Mouse (Mus musculus): ENCODE results near the gene Tmem150c.

DNA sequence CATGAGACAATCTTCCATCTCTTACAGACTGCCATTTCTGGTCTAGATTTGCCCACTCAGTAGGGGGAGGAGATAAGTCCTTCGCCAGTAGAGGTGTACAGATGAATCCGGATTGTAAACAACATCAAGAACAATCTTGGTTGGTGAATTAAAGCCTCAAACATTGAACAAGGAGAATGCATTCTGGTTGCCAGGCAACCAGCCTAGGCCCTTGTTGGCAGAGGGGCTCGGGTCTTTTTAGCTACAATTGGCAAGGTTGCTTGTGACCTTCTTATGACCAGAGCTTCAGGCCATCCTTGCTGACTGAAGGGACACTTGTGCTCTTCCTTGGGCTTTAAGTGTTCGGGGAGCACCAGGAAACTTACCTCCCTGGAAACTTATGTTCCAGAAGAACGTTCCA is 16.5 kb upstream of the Tmem150c start:
- TF ChIP-seq ZC3H11A (IDR thresholded peaks at IDR 0.05; ENCODE audit: borderline replicate concordance, low read depth, low read length), result no peak
- no peak for TF ChIP-seq ZNF384 (IDR thresholded peaks at IDR 0.05; ENCODE audit: low read depth, low read length)
- TF ChIP-seq CHD2 (IDR thresholded peaks at IDR 0.05; ENCODE audit: low read depth, low read length), result no peak
- TF ChIP-seq HCFC1 (IDR thresholded peaks at IDR 0.05; ENCODE audit: borderline replicate concordance, insufficient read depth, low read length), result no peak
